Mouse (Mus musculus): ENCODE results near the gene Ly86. TPM values are rescaled to one million over a fixed set of nuclear protein-coding genes. Genes with fewer than 3 reads are reported as not detected.

Ly86 gene
- polyA plus RNA-seq, 1 experiment from 2014 or later: 4.3 TPM

GRCm38 (mm10) chr13:37345823-37346222 is 815 bp downstream of the Ly86 start:
- Histone ChIP-seq H3K36me3 (ENCODE audit: control insufficient read depth, insufficient read depth) (no peaks in the 10 kb centered on the region), H3K4me2 (ENCODE audit: low read length) (no peak overlapping the region), H3K27me3 (replicated peaks; ENCODE audit: control insufficient read depth, insufficient read depth, low read length) (no peaks in the 10 kb centered on the region), H3K4me3 (replicated peaks; ENCODE audit: low read length) (no peak overlapping the region), H3K4me1 (replicated peaks; ENCODE audit: control insufficient read depth, insufficient read depth, low read length) (no peaks in the 10 kb centered on the region), H3K9ac (replicated peaks; ENCODE audit: low read depth, low read length) (no peak overlapping the region), H3K9me3 (ENCODE audit: control insufficient read depth, low read length) (no peaks in the 10 kb centered on the region), H3K27ac (ENCODE audit: low read length) (no peak overlapping the region)
- ATAC-seq: no peak
- WGBS: 90% methylated on average over 10 of the region's 10 CpGs

- no peaks in the 10 kb centered on the region for H3K9me3 ChIP-seq (ENCODE audit: control insufficient read depth, low read length)
- no peak for ATAC-seq
- H3K4me1 ChIP-seq (replicated peaks; ENCODE audit: control insufficient read depth, insufficient read depth, low read length): no peaks in the 10 kb centered on the region
- no peak overlapping the region for H3K4me3 ChIP-seq (replicated peaks; ENCODE audit: low read length)
- WGBS: 87% methylated on average over 8 of the region's 8 CpGs
- no peaks in the 10 kb centered on the region for H3K27me3 ChIP-seq (replicated peaks; ENCODE audit: control insufficient read depth, insufficient read depth, low read length)
- no peak overlapping the region for H3K27ac ChIP-seq (ENCODE audit: low read length)
- H3K9ac ChIP-seq (replicated peaks; ENCODE audit: low read depth, low read length): no peak overlapping the region
- no peaks in the 10 kb centered on the region for H3K36me3 ChIP-seq (ENCODE audit: control insufficient read depth, insufficient read depth)
- H3K4me2 ChIP-seq (ENCODE audit: low read length): no peak overlapping the region
Observed at GRCm38 (mm10) chr13:37347871-37348595, 3.0 kb downstream of the Ly86 start.

DNA sequence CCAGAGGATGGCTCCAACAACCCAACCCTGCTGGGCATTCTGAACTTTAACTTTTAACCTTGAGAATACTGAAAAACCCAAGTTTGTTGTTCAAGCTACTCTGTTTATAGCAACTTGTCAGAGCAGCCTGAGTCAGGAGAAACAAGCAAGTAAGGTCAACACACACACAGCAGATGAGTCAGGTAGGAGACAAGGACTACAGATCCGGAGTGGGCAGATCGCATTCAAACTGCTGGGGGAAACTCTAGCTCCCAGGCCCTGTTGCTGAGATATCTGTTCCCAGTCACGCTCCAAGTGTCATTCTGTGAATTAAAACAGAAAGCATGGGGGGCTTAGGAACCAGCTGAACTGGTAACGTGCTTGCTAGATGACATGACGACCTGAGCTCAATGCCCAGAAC is 4.0 kb downstream of the Ly86 start:
- Histone ChIP-seq H3K9me3 (ENCODE audit: control insufficient read depth, low read length) (no peaks in the 10 kb centered on the region), H3K4me3 (replicated peaks; ENCODE audit: low read length) (no peak overlapping the region), H3K27ac (ENCODE audit: low read length) (no peak overlapping the region), H3K9ac (replicated peaks; ENCODE audit: low read depth, low read length) (no peak overlapping the region), H3K27me3 (replicated peaks; ENCODE audit: control insufficient read depth, insufficient read depth, low read length) (no peaks in the 10 kb centered on the region), H3K36me3 (ENCODE audit: control insufficient read depth, insufficient read depth) (no peaks in the 10 kb centered on the region), H3K4me2 (ENCODE audit: low read length) (no peak overlapping the region), H3K4me1 (replicated peaks; ENCODE audit: control insufficient read depth, insufficient read depth, low read length) (no peaks in the 10 kb centered on the region)
- ATAC-seq: no peak
- WGBS: 92% methylated on average over 5 of the region's 5 CpGs

- H3K27me3 ChIP-seq (replicated peaks; ENCODE audit: control insufficient read depth, insufficient read depth, low read length): no peaks in the 10 kb centered on the region
- H3K4me2 ChIP-seq (ENCODE audit: low read length): no peak overlapping the region
- H3K9ac ChIP-seq (replicated peaks; ENCODE audit: low read depth, low read length): no peak overlapping the region
- WGBS: 71% methylated on average over 2 of the region's 2 CpGs
- H3K4me1 ChIP-seq (replicated peaks; ENCODE audit: control insufficient read depth, insufficient read depth, low read length): no peaks in the 10 kb centered on the region
- ATAC-seq: no peak
- no peaks in the 10 kb centered on the region for H3K9me3 ChIP-seq (ENCODE audit: control insufficient read depth, low read length)
- no peak overlapping the region for H3K4me3 ChIP-seq (replicated peaks; ENCODE audit: low read length)
- no peak overlapping the region for H3K27ac ChIP-seq (ENCODE audit: low read length)
- H3K36me3 ChIP-seq (ENCODE audit: control insufficient read depth, insufficient read depth): no peaks in the 10 kb centered on the region
Observed at GRCm38 (mm10) chr13:37353016-37353415, 8.0 kb downstream of the Ly86 start.

DNA sequence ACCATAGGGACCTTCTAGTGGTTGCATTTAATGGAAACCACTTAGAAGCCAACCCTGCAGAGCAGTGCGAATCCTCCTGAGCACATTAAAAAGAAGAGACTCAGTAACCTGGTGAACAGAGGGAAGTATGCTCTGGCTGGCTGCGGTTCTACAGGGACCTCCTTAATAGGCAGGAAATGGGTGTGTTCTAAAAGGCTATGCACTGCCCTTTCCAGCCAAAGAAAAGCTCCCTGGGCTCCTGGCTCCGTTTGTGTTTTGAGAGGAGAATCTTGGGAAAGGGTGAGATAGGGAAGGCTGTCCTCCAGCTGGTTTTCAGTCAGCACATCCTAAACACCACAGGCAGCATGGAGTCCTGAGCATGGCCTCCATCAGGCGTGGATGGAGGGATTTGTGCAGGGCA is 8.9 kb downstream of the Ly86 start:
- Histone ChIP-seq H3K36me3 (ENCODE audit: control insufficient read depth, insufficient read depth) (no peaks in the 10 kb centered on the region), H3K4me3 (replicated peaks; ENCODE audit: low read length) (no peak overlapping the region), H3K9me3 (ENCODE audit: control insufficient read depth, low read length) (no peaks in the 10 kb centered on the region), H3K4me1 (replicated peaks; ENCODE audit: control insufficient read depth, insufficient read depth, low read length) (no peaks in the 10 kb centered on the region), H3K27me3 (replicated peaks; ENCODE audit: control insufficient read depth, insufficient read depth, low read length) (no peaks in the 10 kb centered on the region), H3K9ac (replicated peaks; ENCODE audit: low read depth, low read length) (no peak overlapping the region), H3K4me2 (ENCODE audit: low read length) (no peak overlapping the region), H3K27ac (ENCODE audit: low read length) (no peak overlapping the region)
- no peak for ATAC-seq
- 65% methylated on average over 4 of the region's 4 CpGs for WGBS

GRCm38 (mm10) chr13:37354432-37354831 is 9.4 kb downstream of the Ly86 start:
- no peak overlapping the region for H3K27ac ChIP-seq (ENCODE audit: low read length)
- H3K27me3 ChIP-seq (replicated peaks; ENCODE audit: control insufficient read depth, insufficient read depth, low read length): no peaks in the 10 kb centered on the region
- no peaks in the 10 kb centered on the region for H3K4me1 ChIP-seq (replicated peaks; ENCODE audit: control insufficient read depth, insufficient read depth, low read length)
- H3K4me2 ChIP-seq (ENCODE audit: low read length): no peak overlapping the region
- H3K36me3 ChIP-seq (ENCODE audit: control insufficient read depth, insufficient read depth): no peaks in the 10 kb centered on the region
- no peak for ATAC-seq
- H3K9me3 ChIP-seq (ENCODE audit: control insufficient read depth, low read length): no peaks in the 10 kb centered on the region
- no peak overlapping the region for H3K4me3 ChIP-seq (replicated peaks; ENCODE audit: low read length)
- no peak overlapping the region for H3K9ac ChIP-seq (replicated peaks; ENCODE audit: low read depth, low read length)
- WGBS: 91% methylated on average over 4 of the region's 4 CpGs

DNA sequence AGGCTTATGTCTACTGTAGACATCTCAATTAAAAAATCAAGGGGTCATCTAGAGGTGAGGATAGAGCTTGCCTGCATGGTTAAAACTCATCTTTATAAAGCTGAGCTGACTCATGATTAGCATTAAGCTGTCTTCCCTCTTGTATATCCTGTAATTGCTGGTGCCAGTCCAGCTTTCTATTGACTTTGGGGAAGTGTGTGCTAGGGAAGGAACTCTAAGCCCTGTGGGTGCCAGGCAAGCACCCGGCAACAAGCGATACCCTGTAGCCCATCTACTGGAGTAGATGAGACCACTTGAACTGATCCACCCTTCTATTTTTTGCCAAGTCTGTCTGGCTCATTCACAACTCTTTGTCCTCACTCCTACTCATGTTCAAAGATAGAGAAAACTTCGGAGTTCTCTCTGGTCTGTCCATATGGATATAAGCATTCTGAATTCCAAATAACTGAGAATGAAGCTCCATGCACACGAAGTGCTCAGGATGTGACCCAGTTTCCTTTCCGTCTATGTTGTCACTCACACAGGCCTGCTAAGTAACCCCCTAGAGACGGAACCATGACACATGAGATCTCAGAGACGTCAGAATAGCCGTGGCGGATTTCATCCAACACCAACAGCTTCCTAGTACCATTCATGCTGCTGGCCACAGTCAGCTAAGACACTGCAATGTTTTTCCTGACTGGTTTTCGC is 10.8 kb downstream of the Ly86 start:
- ATAC-seq: no peak
- 94% methylated on average over 10 of the region's 10 CpGs for WGBS
- H3K4me3 ChIP-seq (replicated peaks; ENCODE audit: low read length): no peak overlapping the region

GRCm38 (mm10) chr13:37356549-37356948 is 11.5 kb downstream of the Ly86 start:
- Histone ChIP-seq H3K4me1 (replicated peaks; ENCODE audit: control insufficient read depth, insufficient read depth, low read length) (no peaks in the 10 kb centered on the region), H3K4me2 (ENCODE audit: low read length) (no peak overlapping the region), H3K27me3 (replicated peaks; ENCODE audit: control insufficient read depth, insufficient read depth, low read length) (no peaks in the 10 kb centered on the region), H3K27ac (ENCODE audit: low read length) (no peak overlapping the region), H3K9me3 (ENCODE audit: control insufficient read depth, low read length) (no peaks in the 10 kb centered on the region), H3K9ac (replicated peaks; ENCODE audit: low read depth, low read length) (no peak overlapping the region), H3K36me3 (ENCODE audit: control insufficient read depth, insufficient read depth) (no peaks in the 10 kb centered on the region), H3K4me3 (replicated peaks; ENCODE audit: low read length) (no peak overlapping the region)
- ATAC-seq: no peak
- WGBS: 93% methylated on average over 2 of the region's 2 CpGs

More for the DNA sequence above, 10.8 kb downstream of the Ly86 start:
- no peaks in the 10 kb centered on the region for H3K36me3 ChIP-seq (ENCODE audit: control insufficient read depth, insufficient read depth)
- no peak overlapping the region for H3K9ac ChIP-seq (replicated peaks; ENCODE audit: low read depth, low read length)
- H3K9me3 ChIP-seq (ENCODE audit: control insufficient read depth, low read length): no peaks in the 10 kb centered on the region
- H3K27me3 ChIP-seq (replicated peaks; ENCODE audit: control insufficient read depth, insufficient read depth, low read length): no peaks in the 10 kb centered on the region
- H3K4me2 ChIP-seq (ENCODE audit: low read length): no peak overlapping the region
- no peaks in the 10 kb centered on the region for H3K4me1 ChIP-seq (replicated peaks; ENCODE audit: control insufficient read depth, insufficient read depth, low read length)
- no peak overlapping the region for H3K27ac ChIP-seq (ENCODE audit: low read length)

GRCm38 (mm10) chr13:37358112-37358511 is 13.1 kb downstream of the Ly86 start:
- Histone ChIP-seq H3K9ac (replicated peaks; ENCODE audit: low read depth, low read length) (no peak overlapping the region), H3K4me3 (replicated peaks; ENCODE audit: low read length) (no peak overlapping the region), H3K4me1 (replicated peaks; ENCODE audit: control insufficient read depth, insufficient read depth, low read length) (no peaks in the 10 kb centered on the region), H3K27me3 (replicated peaks; ENCODE audit: control insufficient read depth, insufficient read depth, low read length) (no peaks in the 10 kb centered on the region), H3K27ac (ENCODE audit: low read length) (no peak overlapping the region), H3K9me3 (ENCODE audit: control insufficient read depth, low read length) (no peaks in the 10 kb centered on the region), H3K4me2 (ENCODE audit: low read length) (no peak overlapping the region), H3K36me3 (ENCODE audit: control insufficient read depth, insufficient read depth) (no peaks in the 10 kb centered on the region)
- WGBS: 94% methylated on average over 2 of the region's 2 CpGs
- ATAC-seq: no peak

All from forebrain, embryonic 16.5 days (tissue).